Mouse (Mus musculus): Measurements from ENCODE around the gene Sdad1.
"Not testable (repeated sequence)": the region's sequence is repeated elsewhere in the genome, so short reads cannot be mapped to it uniquely, and the experiment has no call there.

The Sdad1 gene

GRCm38 (mm10) chr5:92309681-92310511, at the start of gene Sdad1:
TSS of gene Sdad1 (minus strand) at chr5:92310479.
- DNase-seq = peak; percentile 91

GRCm38 (mm10) chr5:92358767-92359455, 48.6 kb upstream of the Sdad1 start:
- no peak for DNase-seq

GRCm38 (mm10) chr5:92358033-92358432, 47.8 kb upstream of the Sdad1 start:
- DNase-seq = no peak

GRCm38 (mm10) chr5:92353517-92353916, 43.2 kb upstream of the Sdad1 start:
- peak; percentile 51 for DNase-seq

GRCm38 (mm10) chr5:92352716-92353115, 42.4 kb upstream of the Sdad1 start:
- DNase-seq = not testable (repeated sequence)

- no peak for DNase-seq
Measured at GRCm38 (mm10) chr5:92349731-92350130, 39.5 kb upstream of the Sdad1 start.

- peak; percentile 59 for DNase-seq
Measured at GRCm38 (mm10) chr5:92348794-92349413, 38.6 kb upstream of the Sdad1 start, which contains the start of gene Cxcl10. TSS of gene Cxcl10 (minus strand) at chr5:92348889.

GRCm38 (mm10) chr5:92345006-92345405, 34.7 kb upstream of the Sdad1 start:
- DNase-seq = no peak

GRCm38 (mm10) chr5:92340606-92341005, 30.3 kb upstream of the Sdad1 start:
- DNase-seq = no peak

GRCm38 (mm10) chr5:92336743-92337142, 26.5 kb upstream of the Sdad1 start:
- no peak for DNase-seq

GRCm38 (mm10) chr5:92332359-92332840, 22.1 kb upstream of the Sdad1 start:
- no peak for DNase-seq

GRCm38 (mm10) chr5:92331635-92332338, 21.5 kb upstream of the Sdad1 start, which contains the start of gene Art3:
TSS of gene Art3 (plus strand) at chr5:92331827.
- no peak for DNase-seq

GRCm38 (mm10) chr5:92331122-92331521, 20.8 kb upstream of the Sdad1 start:
- DNase-seq = no peak

- DNase-seq = no peak
Measured at GRCm38 (mm10) chr5:92327929-92328328, 17.6 kb upstream of the Sdad1 start, which contains the start of gene Cxcl9. TSS of gene Cxcl9 (minus strand) at chr5:92328079.

- DNase-seq = no peak
Measured at GRCm38 (mm10) chr5:92327367-92327766, 17.1 kb upstream of the Sdad1 start.

GRCm38 (mm10) chr5:92323264-92323663, 13.0 kb upstream of the Sdad1 start:
- no peak for DNase-seq

GRCm38 (mm10) chr5:92322612-92323011, 12.3 kb upstream of the Sdad1 start:
- DNase-seq = no peak

- no peak for DNase-seq
Measured at GRCm38 (mm10) chr5:92321631-92322400, 11.5 kb upstream of the Sdad1 start.

GRCm38 (mm10) chr5:92318596-92318995, 8.3 kb upstream of the Sdad1 start:
- DNase-seq = no peak

GRCm38 (mm10) chr5:92318119-92318518, 7.8 kb upstream of the Sdad1 start:
- DNase-seq = no peak

- no peak for DNase-seq
Measured at GRCm38 (mm10) chr5:92313776-92314175, 3.5 kb upstream of the Sdad1 start.
